Mouse (Mus musculus): ENCODE measurements around the gene Olfr591.
"Not testable (repeated sequence)": the region's sequence is repeated elsewhere in the genome, so short reads cannot be mapped to it uniquely, and the experiment has no call there.

Olfr591 gene

DNA sequence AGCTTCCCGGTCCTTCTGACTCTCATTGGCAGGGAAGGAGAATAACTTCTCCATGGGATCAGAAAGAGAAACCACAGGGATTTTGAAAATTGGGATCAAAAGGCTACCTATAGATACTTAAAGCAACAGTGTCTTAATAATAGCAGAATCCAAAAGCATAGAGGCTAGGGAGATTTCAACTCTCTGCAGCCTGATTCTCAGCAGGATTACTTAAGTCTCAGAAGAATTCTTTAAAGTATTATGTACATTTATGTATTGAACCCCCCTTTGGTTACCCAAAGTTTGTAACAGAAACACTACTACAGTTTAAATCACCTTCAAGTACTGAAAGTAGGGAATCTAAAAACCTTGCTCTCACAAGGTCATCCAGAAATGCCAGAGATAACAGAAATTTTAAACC is at the start of gene Olfr591:
Gene Olfr591 (minus strand): TSS at position 101 of the 400 bp plus-strand sequence.
- no peak for DNase-seq (ENCODE audit: low read depth, low spot score)

DNA sequence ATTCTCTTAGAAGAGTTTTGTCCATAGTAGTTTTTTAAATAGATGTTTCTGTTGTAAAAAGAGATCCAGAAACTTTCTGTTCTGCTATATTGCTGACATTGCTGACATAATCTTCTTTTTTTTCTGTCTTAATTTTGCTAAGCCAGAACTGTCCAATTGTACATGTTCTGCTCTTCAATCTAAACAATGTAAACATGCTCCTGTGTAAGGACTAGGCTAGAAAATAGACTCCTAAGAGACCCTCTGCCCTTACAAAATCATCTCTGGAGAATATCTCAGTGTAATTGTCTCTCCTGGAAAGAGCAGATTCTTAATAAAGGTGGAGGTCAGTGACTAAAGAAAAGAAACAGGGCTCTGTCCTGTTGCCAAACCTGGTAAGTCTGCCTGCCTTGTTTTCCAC is 38.6 kb upstream of the Olfr591 start, which contains the start of gene Olfr594:
Gene Olfr594 (plus strand): TSS at position 301 of the 400 bp plus-strand sequence.
- no peak for DNase-seq (ENCODE audit: low read depth, low spot score)

DNA sequence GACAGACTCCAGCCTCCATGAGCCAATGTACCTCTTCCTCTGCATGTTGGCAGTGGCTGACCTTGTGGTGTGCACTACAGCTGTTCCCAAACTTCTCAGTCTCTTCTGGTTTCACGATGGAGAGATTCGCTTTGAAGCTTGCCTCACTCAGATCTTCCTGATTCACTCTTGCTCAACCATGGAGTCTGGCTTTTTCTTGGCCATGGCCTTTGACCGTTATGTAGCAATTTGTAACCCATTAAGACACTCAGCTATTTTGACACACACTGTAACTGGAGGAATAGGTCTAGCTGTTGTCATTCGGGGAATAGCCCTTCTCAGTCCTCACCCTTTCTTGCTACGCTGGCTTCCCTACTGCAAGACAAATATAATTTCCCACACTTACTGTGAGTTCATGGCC is 33.9 kb upstream of the Olfr591 start:
- DNase-seq (ENCODE audit: low read depth, low spot score), result not testable (repeated sequence)

DNA sequence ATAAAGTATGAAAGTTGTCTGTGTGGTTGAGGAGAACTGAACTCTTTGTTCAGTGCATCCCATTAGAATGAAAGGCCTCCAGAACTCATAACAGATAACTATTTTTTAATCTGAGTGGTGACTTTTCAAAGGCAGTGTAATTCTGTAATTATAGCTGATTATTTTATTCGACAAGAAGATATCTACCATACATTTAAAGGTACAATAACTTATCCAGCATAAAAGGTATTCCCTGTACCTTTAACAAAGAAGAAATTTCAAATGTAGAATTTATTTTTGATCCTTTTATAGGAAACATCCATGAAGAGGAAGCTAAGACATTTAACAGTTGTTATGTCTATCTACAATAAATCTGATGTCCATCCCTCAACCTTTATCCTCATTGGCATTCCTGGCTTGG is 33.4 kb upstream of the Olfr591 start, which contains the start of gene Olfr593:
Gene Olfr593 (plus strand): TSS at position 301 of the 400 bp plus-strand sequence.
- no peak for DNase-seq (ENCODE audit: low read depth, low spot score)

DNA sequence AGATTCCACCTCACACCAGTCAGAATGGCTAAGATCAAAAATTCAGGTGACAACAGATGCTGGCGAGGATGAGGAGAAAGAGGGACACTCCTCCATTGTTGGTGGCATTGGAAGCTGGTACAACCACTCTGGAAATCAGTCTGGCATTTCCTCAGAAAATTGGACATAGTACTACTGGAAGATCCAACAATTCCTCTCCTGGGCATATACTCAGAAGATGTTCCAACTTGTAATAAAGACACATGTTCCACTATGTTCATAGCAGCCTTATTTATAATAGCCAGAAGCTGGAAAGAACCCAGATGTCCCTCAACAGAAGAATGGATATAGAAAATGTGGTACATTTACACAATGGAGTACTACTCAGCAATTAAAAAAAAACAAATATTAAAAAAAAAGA is 6.4 kb upstream of the Olfr591 start, which contains the start of gene Olfr592:
Gene Olfr592 (plus strand): TSS at position 301 of the 400 bp plus-strand sequence.
- DNase-seq (ENCODE audit: low read depth, low spot score), result not testable (repeated sequence)

GRCm38 (mm10) chr7:103169697-103170096 is 8.4 kb downstream of the Olfr591 start:
- DNase-seq (ENCODE audit: low read depth, low spot score), result no peak

DNA sequence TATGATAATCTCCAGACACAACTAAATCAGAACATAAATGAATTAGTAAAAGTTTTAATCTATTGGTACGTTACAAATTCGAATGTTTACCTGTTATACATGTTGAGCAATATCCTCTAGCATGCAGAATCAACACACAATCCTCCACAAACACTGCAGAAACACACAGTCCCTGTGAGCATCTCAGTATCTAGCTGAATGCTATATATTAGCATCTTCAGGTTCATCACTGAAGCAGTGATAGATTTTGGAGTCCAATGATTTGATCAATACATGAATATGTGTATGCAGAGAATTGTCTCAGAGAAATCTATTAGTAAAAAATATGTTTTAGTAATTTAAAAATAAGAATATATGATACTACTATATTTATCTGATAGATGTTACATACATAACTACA is 21.9 kb downstream of the Olfr591 start, which contains the start of gene Olfr589:
Gene Olfr589 (minus strand): TSS at position 101 of the 400 bp plus-strand sequence.
- no peak for DNase-seq (ENCODE audit: low read depth, low spot score)

DNA sequence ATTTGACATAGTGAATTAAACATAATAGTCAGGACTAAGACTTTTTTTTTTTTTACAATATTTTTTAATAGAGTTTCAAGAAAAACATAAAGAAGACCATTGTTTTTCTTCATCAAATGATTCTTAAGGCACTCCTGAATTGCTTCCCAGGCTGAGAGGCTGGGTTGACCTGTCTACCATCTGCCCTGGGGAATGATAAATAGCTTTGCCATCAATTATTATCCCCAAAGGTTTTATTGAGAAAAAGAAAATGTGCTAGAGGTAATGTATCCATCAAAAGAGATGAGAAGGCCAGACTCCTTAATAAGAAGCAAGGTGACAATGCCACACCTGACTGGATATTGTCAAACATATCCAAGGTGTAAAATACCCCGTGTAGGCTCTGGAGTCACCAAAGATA is 37.6 kb downstream of the Olfr591 start, which contains the start of gene Olfr588-ps1:
Gene Olfr588-ps1 (plus strand): TSS at position 301 of the 400 bp plus-strand sequence.
- no peak for DNase-seq (ENCODE audit: low read depth, low spot score)

- DNase-seq (ENCODE audit: low read depth, low spot score), result no peak
Measured at GRCm38 (mm10) chr7:103125538-103125937, 52.6 kb downstream of the Olfr591 start, which contains the start of gene Olfr586. Olfr586 (minus strand) TSS chr7:103125638.

GRCm38 (mm10) chr7:103119406-103119805 is 58.7 kb downstream of the Olfr591 start:
- DNase-seq (ENCODE audit: low read depth, low spot score), result no peak
